Mouse (Mus musculus) splenic B cell, adult 2 months (primary cell): ENCODE measurements around the gene Il6.
"Not testable (repeated sequence)": the region's sequence is repeated elsewhere in the genome, so short reads cannot be mapped to it uniquely, and the experiment has no call there.

Source experiments
- DNase-seq: peaks from one replicate; pipeline ENCODE4 v3.0.0-alpha.2; 2011; ENCODE audit warnings: low read depth, low spot score
- H3K27me3 ChIP-seq: 2 replicates; pipeline ENCODE4 v1.6.1; 2012; ENCODE audit warnings: mild to moderate bottlenecking, low read length, moderate library complexity, mixed read lengths; ENCODE audit not compliant: control insufficient read depth, poor library complexity, insufficient read depth, severe bottlenecking
- H3K36me3 ChIP-seq: 2 replicates; pipeline ENCODE4 v1.6.1; 2012; ENCODE audit warnings: mild to moderate bottlenecking, low read length, moderate library complexity, mixed read lengths; ENCODE audit not compliant: control insufficient read depth, poor library complexity, insufficient read depth, severe bottlenecking

Il6 gene

GRCm38 (mm10) chr5:30058216-30058731, 45.4 kb downstream of the Il6 start:
- Histone ChIP-seq H3K36me3 (no peaks in the 10 kb centered on the region), H3K27me3 (no peaks in the 10 kb centered on the region)
- no peak for DNase-seq

GRCm38 (mm10) chr5:30059607-30060006, 46.7 kb downstream of the Il6 start:
- not testable (repeated sequence) for H3K27me3 ChIP-seq, DNase-seq, H3K36me3 ChIP-seq

- DNase-seq, result no peak
- no peaks in the 10 kb centered on the region for H3K27me3 ChIP-seq
- H3K36me3 ChIP-seq, result no peaks in the 10 kb centered on the region
Measured at GRCm38 (mm10) chr5:30067726-30068125, 54.8 kb downstream of the Il6 start.
